Mouse (Mus musculus) heart, postnatal 0 days (tissue): Measurements from ENCODE around the gene Tuba1a.

ENCODE experiments used
- CTCF ChIP-seq: IDR thresholded peaks from 2 replicates; pipeline ENCODE4 v1.5.1; 2016; ENCODE audit warnings: antibody characterized with exemption, control low read depth, low read depth
- EP300 ChIP-seq: IDR thresholded peaks from 2 replicates; pipeline ENCODE4 v1.6.1; 2016; ENCODE audit warnings: antibody characterized with exemption, low read depth

GRCm38 (mm10) chr15:98998775-98999157 is 45.3 kb upstream of the Tuba1a start:
- no peak for TF ChIP-seq CTCF
- no peak for TF ChIP-seq EP300
